Mouse (Mus musculus) heart, embryonic 13.5 days (tissue): ENCODE data around the gene Cfap52. TPM values are rescaled to one million over a fixed set of nuclear protein-coding genes. Genes with fewer than 3 reads are reported as not detected.
A peak's percentile ranks its signal among the peaks of the same experiment; 100 is the strongest.

ENCODE experiments used
- ATAC-seq: fragments of 200-750 bp; cut with Nextera tagmentation; 2 replicates; pipeline ENCODE4 v1.8.0; 2017; ENCODE audit warnings: moderate TSS enrichment; ENCODE audit not compliant: insufficient number of reproducible peaks, low FRiP score, low TSS enrichment; ENCODE audit errors: extremely low read depth
- H3K27ac ChIP-seq: fragments of 300-500 bp; sonication (generic); replicated peaks from 2 replicates; pipeline ENCODE4 v1.5.1; 2015; ENCODE audit warnings: moderate library complexity, mild to moderate bottlenecking, inconsistent platforms
- H3K27me3 ChIP-seq: fragments of 300-500 bp; sonication (generic); replicated peaks from 2 replicates; pipeline ENCODE4 v1.6.1; 2015; ENCODE audit warnings: mild to moderate bottlenecking, inconsistent platforms
- H3K36me3 ChIP-seq: fragments of 300-500 bp; sonication (generic); 2 replicates; pipeline ENCODE4 v1.6.1; 2015; ENCODE audit warnings: mild to moderate bottlenecking, inconsistent platforms
- H3K4me1 ChIP-seq: fragments of 300-500 bp; sonication (generic); 2 replicates; pipeline ENCODE4 v1.6.1; 2015; ENCODE audit warnings: inconsistent platforms
- H3K4me2 ChIP-seq: fragments of 300-500 bp; sonication (generic); 2 replicates; pipeline ENCODE4 v1.6.1; 2015; ENCODE audit warnings: inconsistent platforms, mild to moderate bottlenecking, moderate library complexity
- H3K4me3 ChIP-seq: fragments of 300-500 bp; sonication (generic); 2 replicates; pipeline ENCODE4 v1.5.1; 2015; ENCODE audit warnings: moderate library complexity, mild to moderate bottlenecking, inconsistent platforms
- H3K9ac ChIP-seq: fragments of 300-500 bp; sonication (generic); 2 replicates; pipeline ENCODE4 v1.6.1; 2015; ENCODE audit warnings: inconsistent platforms, mild to moderate bottlenecking, moderate library complexity
- H3K9me3 ChIP-seq: fragments of 300-500 bp; sonication (generic); 2 replicates; pipeline ENCODE4 v1.6.1; 2016; ENCODE audit warnings: inconsistent platforms
- WGBS: fragments of 180-500 bp; shearing (Covaris S2); methylation state at CpG from one replicate; pipeline ENCODE4 v1.1.7; 2015; ENCODE audit warnings: mixed read lengths; 5-methylcytosine and 5-hydroxymethylcytosine counted together
- polyA plus RNA-seq: library from polyadenylated mRNA; unstranded; fragments of >200 nt; fragmentation: Nextera tagmentation; extraction: Ambion mirVana; gene quantifications from 2 replicates; pipeline ENCODE4 v1.2.1, GENCODE M21; 2015

Gene Cfap52
- polyA plus RNA-seq, 1 experiment from 2014 or later, result 0.33 TPM

GRCm38 (mm10) chr11:67925000-67925399 is 40.5 kb downstream of the Cfap52 start:
- H3K4me1 ChIP-seq, result peaks cover 18% of the 10 kb centered on the region
- no peak overlapping the region for H3K9ac ChIP-seq
- no peaks in the 10 kb centered on the region for H3K36me3 ChIP-seq
- 82% methylated on average over 13 of the region's 13 CpGs for WGBS
- no peak overlapping the region for H3K27ac ChIP-seq
- no peak overlapping the region for H3K4me3 ChIP-seq
- peaks cover 20% of the 10 kb centered on the region for H3K27me3 ChIP-seq
- no peak overlapping the region for H3K4me2 ChIP-seq
- H3K9me3 ChIP-seq, result no peaks in the 10 kb centered on the region
- ATAC-seq, result no peak

GRCm38 (mm10) chr11:67923720-67924119 is 41.7 kb downstream of the Cfap52 start:
- H3K4me2 ChIP-seq, result no peak overlapping the region
- H3K27me3 ChIP-seq, result peaks cover 27% of the 10 kb centered on the region
- no peak overlapping the region for H3K9ac ChIP-seq
- no peaks in the 10 kb centered on the region for H3K9me3 ChIP-seq
- H3K27ac ChIP-seq, result no peak overlapping the region
- H3K36me3 ChIP-seq, result no peaks in the 10 kb centered on the region
- no peak overlapping the region for H3K4me3 ChIP-seq
- 83% methylated on average over 5 of the region's 5 CpGs for WGBS
- peaks cover 18% of the 10 kb centered on the region for H3K4me1 ChIP-seq
- no peak for ATAC-seq

- peak overlapping the region; percentile 82 for H3K9ac ChIP-seq
- H3K27me3 ChIP-seq, result peaks cover 27% of the 10 kb centered on the region
- under 1% methylated on average over 12 of the region's 12 CpGs for WGBS
- no peaks in the 10 kb centered on the region for H3K36me3 ChIP-seq
- no peaks in the 10 kb centered on the region for H3K9me3 ChIP-seq
- peaks cover 18% of the 10 kb centered on the region for H3K4me1 ChIP-seq
- H3K4me2 ChIP-seq, result peak overlapping the region; percentile 99
- H3K27ac ChIP-seq, result peak overlapping the region; percentile 57
- peak overlapping the region; percentile 80 for H3K4me3 ChIP-seq
- ATAC-seq, result no peak
These were observed 42.7 kb downstream of the Cfap52 start for GRCm38 (mm10) chr11:67922755-67923125.

GRCm38 (mm10) chr11:67921827-67922754 is 43.4 kb downstream of the Cfap52 start, which contains the start of gene Usp43:
Usp43 (minus strand) TSS chr11:67922153.
- Histone ChIP-seq H3K4me2 (peak within 1 kb of the TSS; percentile 99), H3K27ac (peak within 1 kb of the TSS; percentile 57), H3K36me3 (no peaks in the 10 kb centered on the region), H3K4me3 (peak within 1 kb of the TSS; percentile 80), H3K4me1 (peaks cover 18% of the 10 kb centered on the region), H3K9ac (peak within 1 kb of the TSS; percentile 82), H3K9me3 (no peaks in the 10 kb centered on the region), H3K27me3 (peaks cover 27% of the 10 kb centered on the region)
- 1% methylated on average over 68 of the region's 80 CpGs for WGBS
- ATAC-seq, result peak; percentile 38

GRCm38 (mm10) chr11:67921091-67921826 is 44.2 kb downstream of the Cfap52 start:
- H3K4me3 ChIP-seq, result peak overlapping the region; percentile 80
- H3K9me3 ChIP-seq, result no peaks in the 10 kb centered on the region
- 0 out of 2 replicates have a peak overlapping the region, but pooled peaks have one; percentile 5 for H3K27ac ChIP-seq
- ATAC-seq, result no peak
- peak overlapping the region; percentile 82 for H3K9ac ChIP-seq
- peaks cover 14% of the 10 kb centered on the region for H3K4me1 ChIP-seq
- WGBS, result 2% methylated on average over 47 of the region's 47 CpGs
- H3K27me3 ChIP-seq, result peaks cover 27% of the 10 kb centered on the region
- no peaks in the 10 kb centered on the region for H3K36me3 ChIP-seq
- H3K4me2 ChIP-seq, result peak overlapping the region; percentile 99

- Histone ChIP-seq H3K27me3 (peaks cover 27% of the 10 kb centered on the region), H3K4me1 (peaks cover 11% of the 10 kb centered on the region), H3K27ac (no peak overlapping the region), H3K36me3 (no peaks in the 10 kb centered on the region), H3K4me2 (peak overlapping the region; percentile 99), H3K9me3 (no peaks in the 10 kb centered on the region), H3K9ac (no peak overlapping the region), H3K4me3 (peak overlapping the region; percentile 80)
- 24% methylated on average over 9 of the region's 9 CpGs for WGBS
- ATAC-seq, result no peak
These were observed 45.1 kb downstream of the Cfap52 start for GRCm38 (mm10) chr11:67920226-67920960.

GRCm38 (mm10) chr11:67919593-67919992 is 45.9 kb downstream of the Cfap52 start:
- H3K36me3 ChIP-seq, result no peaks in the 10 kb centered on the region
- H3K9ac ChIP-seq, result no peak overlapping the region
- no peaks in the 10 kb centered on the region for H3K9me3 ChIP-seq
- WGBS, result 47% methylated on average over 5 of the region's 5 CpGs
- no peak overlapping the region for H3K27ac ChIP-seq
- H3K4me3 ChIP-seq, result no peak overlapping the region
- no peak for ATAC-seq
- H3K4me1 ChIP-seq, result peaks cover 11% of the 10 kb centered on the region
- H3K27me3 ChIP-seq, result peaks cover 29% of the 10 kb centered on the region
- no peak overlapping the region for H3K4me2 ChIP-seq

- 66% methylated on average over 3 of the region's 3 CpGs for WGBS
- Histone ChIP-seq H3K9me3 (no peaks in the 10 kb centered on the region), H3K4me1 (peaks cover 8% of the 10 kb centered on the region), H3K27me3 (peaks cover 29% of the 10 kb centered on the region), H3K36me3 (no peaks in the 10 kb centered on the region), H3K9ac (no peak overlapping the region), H3K4me2 (no peak overlapping the region), H3K27ac (no peak overlapping the region), H3K4me3 (no peak overlapping the region)
- ATAC-seq, result no peak
These were observed 48.3 kb downstream of the Cfap52 start for GRCm38 (mm10) chr11:67917126-67917525.

- 79% methylated on average over 5 of the region's 5 CpGs for whole genome bisulfite sequencing
- H3K9me3 ChIP-seq, result no peaks in the 10 kb centered on the region
- 0 out of 2 replicates have a peak, but pooled peaks cover 2% of the 10 kb centered on the region for H3K27me3 ChIP-seq
- no peak overlapping the region for H3K27ac ChIP-seq
- ATAC-seq, result no peak
- no peaks in the 10 kb centered on the region for H3K36me3 ChIP-seq
- H3K4me2 ChIP-seq, result no peak overlapping the region
- no peak overlapping the region for H3K4me3 ChIP-seq
- H3K9ac ChIP-seq, result no peak overlapping the region
- peaks cover 8% of the 10 kb centered on the region; the same call in 1 of the 2 replicates for H3K4me1 ChIP-seq
These were observed 54.4 kb downstream of the Cfap52 start for GRCm38 (mm10) chr11:67911074-67911473.

- Histone ChIP-seq H3K4me3 (no peak overlapping the region), H3K4me2 (no peak overlapping the region), H3K27ac (no peak overlapping the region), H3K4me1 (no peaks in the 10 kb centered on the region), H3K9me3 (no peaks in the 10 kb centered on the region), H3K27me3 (no peaks in the 10 kb centered on the region), H3K9ac (no peak overlapping the region), H3K36me3 (no peaks in the 10 kb centered on the region)
- WGBS, result 83% methylated on average over 4 of the region's 4 CpGs
- ATAC-seq, result no peak
These were observed 61.7 kb downstream of the Cfap52 start for GRCm38 (mm10) chr11:67903756-67904155.
